Mouse (Mus musculus) B cell, adult 2 months (primary cell): ENCODE results near the gene Tdrd7.

Source experiments
- DNase-seq, 2 experiments: peaks; one replicate each; pipeline ENCODE4 v3.0.0; 2022

The Tdrd7 gene

DNA sequence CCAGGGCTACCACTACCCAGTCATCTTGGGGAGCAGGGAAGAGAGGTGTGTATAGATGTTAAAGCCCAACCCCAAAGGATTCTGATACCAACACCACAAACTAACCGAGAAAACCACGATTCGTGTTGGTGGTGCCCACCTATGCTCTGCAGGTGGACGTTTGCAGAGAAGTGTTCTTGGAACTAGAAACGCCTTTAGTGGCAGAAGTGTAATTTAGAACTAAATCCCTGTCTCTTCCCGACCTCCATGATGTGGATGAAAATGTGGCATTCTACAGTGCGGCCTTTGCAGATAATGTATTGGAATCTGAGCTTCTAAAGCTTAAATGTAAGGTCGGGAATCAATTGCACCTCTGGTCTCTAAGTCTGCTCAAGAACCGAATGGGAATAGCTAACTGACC is 7.8 kb downstream of the Tdrd7 start:
- no peak for DNase-seq

DNA sequence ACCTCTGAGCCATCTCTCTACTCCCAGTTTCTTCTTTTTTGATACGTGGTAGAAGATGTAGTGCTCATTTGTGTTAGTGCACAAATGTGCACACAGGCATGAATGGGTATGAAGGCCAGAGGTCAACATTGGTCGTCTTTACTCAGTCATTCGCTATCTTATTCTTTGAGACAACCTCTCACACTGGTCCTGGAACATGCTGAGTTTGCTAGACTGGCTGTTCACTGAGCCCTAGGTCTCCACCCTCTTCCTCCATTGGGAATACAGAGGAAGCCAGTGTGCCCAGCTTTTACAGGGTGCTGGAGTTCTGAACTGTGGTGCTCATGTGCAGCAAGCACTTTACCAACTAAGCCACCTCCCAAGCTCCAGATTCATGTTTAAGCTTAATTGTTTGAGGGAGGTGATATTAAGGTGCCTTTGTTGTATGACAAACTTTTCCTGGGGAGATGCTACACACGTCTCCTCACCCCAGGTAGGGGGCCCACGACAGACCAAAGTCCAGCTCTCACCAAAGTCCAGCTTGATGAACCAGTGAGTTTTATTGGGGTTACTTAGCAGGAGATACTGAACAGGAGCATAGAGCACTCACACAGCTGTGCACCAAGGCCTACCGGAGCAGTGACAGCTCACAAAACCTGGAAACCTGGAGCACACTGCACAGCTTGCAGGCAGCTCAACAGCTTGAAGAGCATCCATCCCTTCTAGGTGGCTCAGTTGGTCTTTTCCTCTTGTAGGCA is 12.0 kb downstream of the Tdrd7 start:
- DNase-seq: no peak

DNA sequence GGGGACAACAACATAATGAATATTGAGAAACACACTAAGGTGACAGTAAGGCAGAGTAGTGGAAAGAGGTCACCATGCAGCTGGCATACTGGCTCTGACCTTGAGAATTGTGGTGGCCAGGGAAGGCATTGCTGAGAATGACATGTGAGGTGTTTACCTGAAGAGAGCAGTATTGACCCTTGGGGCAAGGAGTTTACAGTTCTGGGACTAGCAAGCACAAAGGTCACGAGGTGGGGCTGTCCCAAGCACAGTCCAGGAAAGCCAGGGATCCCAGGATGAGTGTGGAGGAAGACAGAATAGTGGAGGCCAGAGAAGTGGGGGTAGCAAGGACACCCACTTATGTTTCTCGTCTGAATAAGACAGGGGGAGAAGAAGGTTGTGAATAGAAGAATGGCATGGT is 14.8 kb downstream of the Tdrd7 start:
- DNase-seq: no peak

DNA sequence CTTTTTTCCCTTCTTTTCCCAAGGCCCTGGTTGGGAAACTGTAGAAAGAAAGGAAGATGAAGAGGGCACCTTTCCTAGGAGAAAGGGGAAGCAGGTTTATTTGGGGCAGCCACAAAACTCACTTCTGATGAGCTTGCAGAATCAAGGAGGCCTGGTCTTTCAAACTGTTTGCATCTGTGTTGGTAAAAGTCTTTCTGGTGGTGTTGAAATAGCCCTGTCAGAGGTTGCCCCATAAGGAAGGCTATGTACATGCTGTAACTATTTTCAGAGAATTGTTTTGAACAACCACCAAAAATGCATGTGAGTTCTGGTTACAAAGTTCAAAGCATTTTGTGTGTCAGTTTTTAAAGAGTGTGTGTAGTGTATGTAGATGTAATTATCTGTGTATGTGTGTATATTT is 15.9 kb downstream of the Tdrd7 start:
- no peak for DNase-seq

DNA sequence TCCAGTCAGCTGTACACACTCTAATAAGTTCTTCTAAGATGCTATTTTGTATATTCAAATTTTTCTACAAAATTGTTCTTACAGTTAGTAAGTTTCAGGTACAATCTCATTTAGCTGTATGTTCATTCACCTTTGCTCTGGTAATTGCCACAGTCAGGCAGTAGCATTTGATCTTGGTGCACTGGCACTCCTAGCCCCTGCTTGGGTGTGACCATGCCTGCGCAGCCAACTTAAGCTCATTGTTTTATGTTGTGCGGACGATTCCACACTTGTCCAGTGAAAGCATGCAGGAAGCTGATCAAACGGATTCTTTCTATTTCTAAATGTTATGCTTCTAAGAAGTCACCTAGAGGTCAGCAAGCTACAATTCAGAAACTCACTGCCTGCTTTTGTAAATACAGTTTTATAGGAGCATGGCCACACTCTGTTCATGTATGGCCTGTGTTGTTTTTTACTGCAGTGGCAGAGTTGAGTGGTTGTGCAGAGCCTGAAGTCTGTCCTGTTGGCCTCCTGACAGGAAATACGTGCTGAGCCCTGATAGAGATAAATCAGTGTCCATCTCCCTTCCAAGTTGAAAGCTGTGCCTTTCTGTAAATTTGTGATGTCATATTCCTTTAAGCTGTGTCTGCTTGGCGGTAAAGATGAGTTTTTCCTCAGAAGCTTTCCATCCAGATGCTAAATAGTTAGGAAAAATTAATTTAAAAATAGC is 25.4 kb downstream of the Tdrd7 start:
- DNase-seq: no peak

DNA sequence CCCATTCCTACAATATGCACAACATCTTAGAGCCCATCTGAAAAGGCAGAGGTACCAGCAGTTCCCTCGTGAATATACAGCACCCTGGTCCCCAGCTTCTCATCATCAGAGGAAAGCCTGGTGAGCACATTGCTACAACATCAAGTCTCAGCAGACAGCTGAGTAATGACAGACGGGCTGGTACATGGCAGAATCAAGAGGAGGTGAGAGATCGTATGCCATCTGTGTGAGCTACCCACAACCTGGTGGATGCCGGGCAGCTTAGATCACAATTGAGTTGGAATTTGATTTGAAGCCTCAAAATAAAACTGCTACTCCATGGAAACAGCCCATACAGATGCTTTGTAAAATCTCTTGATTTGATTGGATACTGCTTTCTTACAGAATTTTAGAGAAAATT is 33.4 kb downstream of the Tdrd7 start:
- no peak for DNase-seq

DNA sequence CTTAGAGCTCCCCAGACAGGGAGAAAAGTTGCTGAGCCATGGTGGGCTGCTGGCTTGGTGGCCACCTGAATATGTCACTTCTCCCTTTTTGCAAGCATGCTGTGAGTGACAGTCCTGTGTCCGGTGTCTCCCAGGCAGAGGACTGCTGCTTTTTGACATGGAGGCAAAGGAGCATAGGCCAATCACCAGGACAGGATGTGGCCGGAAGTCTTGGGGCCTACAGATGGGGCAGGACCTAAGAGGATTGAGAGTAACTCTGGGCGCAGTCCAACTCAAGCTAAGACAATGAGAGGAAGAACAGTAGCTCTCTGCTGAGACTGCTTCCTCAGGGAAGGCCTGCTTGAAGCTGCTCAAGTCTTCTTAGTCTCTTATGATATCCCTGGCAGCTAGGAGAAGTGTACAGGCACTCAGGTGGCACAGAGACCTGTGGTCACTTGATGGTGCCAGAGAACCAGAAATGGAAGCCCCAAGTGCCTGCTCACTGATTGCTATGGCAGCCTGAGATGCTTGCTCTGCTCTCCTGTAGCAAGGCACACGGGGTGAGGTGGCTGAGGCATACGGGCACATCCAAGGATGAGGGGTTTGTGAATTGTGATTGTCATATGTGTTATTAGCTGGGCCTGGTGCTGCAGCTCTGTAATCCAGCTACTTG is 43.1 kb downstream of the Tdrd7 start:
- DNase-seq: no peak

DNA sequence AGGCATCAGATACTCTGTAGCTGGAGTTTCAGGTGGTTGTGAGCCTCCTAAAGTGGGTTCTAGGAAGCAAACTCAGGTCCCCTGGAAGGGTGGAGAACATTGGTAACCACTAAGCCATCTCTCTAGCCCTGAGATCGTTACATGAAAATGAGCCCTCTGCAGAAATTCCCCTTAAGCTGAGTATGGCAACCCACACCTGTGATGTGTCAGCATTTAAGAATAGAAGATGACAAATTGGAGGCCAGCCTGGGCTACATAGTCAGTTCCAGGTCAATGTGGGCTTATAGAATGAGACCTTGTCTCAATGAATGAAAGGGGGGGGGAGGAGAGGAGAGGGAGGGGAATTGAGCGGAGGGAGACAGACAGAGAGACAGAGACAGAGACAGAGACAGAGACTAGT is 46.6 kb downstream of the Tdrd7 start:
- no peak for DNase-seq

DNA sequence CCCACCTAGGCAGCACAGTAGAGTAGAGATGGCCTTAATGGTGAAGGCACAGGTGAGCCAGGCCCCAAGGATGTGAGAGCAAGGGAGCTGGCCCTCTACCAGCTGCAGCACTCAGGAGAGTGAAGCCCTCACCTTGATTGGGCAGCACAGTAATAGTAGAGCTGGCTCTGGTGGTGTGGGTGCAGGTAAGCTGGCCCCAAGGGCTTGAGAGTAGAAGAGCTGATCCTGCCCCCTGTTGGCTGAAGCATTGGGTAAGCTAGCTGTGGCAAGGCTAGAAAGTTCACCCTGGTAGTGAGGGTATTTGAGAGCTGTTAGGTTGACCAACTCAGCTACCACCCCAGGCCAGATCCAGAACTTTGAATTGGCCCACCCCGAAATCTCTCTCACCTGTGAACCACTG is 50.5 kb downstream of the Tdrd7 start:
- DNase-seq: no peak

DNA sequence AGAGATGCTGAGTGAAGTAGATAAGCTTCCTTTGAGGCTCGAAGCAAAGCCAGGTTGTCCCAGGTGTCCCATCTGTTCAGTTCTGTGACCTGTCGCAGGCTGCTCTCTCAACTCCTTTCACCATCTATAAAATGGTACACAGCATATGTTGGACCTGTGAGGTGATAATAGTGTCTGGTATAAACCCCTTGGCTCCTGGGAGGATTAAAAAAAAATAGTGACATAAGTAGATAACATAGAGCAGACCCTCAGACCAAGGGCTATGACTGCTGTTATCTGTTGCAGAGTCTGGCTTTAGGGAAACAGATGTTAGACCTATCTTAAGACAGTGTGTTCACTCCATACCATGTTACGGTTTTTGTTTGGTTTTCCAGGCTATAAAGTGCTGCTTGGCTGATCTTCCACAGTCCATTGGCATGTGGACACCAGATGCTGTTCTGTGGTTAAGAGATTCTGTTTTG is 57.9 kb downstream of the Tdrd7 start:
- no peak for DNase-seq

DNA sequence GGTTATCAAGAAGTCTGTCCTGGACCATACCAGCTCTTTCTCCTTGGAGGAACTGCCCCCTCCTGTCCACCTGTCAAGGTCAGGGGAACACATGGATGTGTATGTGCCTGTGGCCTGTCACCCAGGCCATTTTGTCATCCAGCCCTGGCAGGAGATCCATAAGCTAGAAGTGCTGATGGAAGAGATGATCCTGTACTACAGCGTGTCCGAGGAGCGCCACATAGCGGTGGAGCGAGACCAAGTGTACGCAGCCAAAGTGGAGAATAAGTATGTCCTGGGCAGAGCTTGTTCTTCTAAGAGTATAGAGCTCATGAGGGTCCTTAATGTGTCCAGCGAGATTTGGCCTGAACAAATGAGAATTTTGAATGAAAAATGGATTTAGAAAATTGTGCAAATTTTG is 60.8 kb downstream of the Tdrd7 start:
- DNase-seq: no peak

DNA sequence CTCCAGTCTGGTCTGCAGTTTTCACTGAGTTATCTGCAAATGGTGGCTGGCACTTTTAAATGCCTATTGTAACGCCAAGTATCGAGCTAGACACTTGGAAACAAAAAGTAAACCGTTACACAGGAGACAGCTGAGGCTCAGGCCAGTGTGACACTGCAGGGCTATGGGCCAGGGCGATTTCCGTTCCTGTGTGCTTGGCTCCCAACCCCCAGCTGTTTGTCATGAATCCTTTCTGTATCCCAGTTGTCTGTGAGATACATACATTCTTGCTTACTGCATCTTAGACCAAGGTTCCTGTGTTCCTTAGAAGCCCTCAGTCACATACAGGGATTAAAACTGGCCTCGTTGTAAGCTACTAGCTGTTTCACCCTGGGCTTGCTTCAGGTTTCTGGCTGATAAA is 63.1 kb downstream of the Tdrd7 start:
- no peak for DNase-seq

DNA sequence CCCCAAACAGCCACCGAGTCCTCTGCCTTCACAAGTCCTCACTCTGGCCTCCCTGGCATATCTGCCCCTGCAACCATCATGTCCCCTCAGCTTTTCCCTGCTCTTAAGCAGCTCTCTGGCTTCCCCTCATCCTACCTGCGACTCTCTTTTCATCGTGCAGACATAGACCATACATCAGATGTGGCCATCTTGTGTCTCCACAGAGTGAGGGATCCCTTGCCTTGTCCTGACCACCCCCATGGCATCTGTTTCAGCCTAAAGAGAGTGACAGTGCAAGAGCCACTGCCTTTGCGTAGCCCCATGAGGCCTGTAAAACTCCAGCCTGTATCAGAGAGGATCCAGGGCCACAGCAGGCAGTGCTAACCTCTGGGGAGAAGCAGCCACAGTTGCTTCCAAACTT is 63.6 kb downstream of the Tdrd7 start:
- no peak for DNase-seq

DNA sequence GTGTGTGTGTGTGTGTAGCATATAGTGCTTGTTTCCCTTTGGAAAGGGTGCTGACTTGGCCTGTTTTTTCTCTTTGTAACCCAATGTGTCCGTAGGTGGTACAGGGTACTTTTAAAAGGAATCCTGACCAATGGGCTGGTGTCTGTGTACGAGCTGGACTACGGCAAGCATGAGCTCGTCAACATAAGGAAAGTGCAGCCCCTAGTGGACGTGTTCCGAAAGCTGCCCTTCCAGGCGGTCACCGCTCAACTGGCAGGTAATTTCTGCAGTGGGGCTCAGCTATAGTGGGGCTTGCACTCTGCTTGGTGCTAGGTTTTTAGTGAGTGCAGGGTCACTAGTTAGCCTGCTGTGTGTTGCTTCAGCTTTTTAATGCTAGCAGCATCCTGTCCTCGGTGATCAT is 64.4 kb downstream of the Tdrd7 start:
- no peak for DNase-seq

DNA sequence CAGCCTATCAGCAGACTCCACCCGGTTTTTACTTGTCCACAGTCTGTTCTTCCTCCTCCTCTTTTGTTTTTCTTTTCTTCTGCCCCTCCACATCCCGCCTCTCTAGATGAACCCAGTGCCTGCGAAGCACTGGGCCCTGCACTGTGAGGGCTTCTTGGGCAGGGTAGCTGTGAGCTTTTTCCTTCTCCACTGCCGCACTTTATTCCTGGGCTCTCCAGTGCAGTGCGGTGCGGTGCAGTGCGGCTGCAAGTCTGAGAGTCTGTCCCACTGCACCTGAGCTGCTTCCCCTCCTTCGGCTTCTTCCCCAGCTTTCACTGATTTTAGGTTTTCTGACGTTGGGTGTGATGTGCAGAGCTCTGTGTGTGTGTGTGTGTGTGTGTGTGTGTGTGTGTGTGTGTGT is 67.3 kb downstream of the Tdrd7 start:
- no peak for DNase-seq

DNA sequence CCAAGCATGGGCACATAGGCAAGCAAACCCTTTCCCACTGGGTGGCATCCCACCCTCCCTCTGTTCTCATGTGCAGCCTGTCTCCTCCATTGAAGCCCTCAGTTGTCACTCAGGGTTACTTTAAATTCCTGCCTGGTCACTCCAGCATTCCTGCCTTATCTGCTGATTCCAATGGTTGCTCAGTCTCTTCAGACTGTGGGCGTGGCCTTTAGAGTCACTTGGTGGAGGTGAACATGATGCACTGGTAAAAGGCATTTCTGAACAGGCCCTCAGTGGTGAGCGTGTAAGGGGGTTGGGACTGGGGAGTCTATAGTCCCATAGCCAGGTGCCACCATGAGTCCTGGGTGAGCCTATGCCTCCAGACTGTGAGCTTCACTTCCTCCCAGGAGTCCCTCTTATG is 68.1 kb downstream of the Tdrd7 start:
- DNase-seq: no peak

DNA sequence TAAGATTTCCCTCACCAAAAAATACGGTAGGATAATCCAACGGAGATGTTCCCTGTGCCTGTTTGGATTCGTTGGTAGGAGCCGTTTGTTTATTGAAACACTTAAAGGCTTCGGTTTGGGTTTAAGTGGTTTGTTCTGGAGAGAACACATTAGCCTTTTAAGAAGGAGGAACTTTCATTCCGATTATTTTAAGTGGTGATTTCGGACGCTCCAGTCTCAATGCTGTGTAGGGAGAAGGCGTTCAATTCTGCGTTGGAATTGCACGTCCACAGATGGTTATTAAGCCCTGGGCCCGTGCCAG is 73.4 kb downstream of the Tdrd7 start:
- DNase-seq: no peak

DNA sequence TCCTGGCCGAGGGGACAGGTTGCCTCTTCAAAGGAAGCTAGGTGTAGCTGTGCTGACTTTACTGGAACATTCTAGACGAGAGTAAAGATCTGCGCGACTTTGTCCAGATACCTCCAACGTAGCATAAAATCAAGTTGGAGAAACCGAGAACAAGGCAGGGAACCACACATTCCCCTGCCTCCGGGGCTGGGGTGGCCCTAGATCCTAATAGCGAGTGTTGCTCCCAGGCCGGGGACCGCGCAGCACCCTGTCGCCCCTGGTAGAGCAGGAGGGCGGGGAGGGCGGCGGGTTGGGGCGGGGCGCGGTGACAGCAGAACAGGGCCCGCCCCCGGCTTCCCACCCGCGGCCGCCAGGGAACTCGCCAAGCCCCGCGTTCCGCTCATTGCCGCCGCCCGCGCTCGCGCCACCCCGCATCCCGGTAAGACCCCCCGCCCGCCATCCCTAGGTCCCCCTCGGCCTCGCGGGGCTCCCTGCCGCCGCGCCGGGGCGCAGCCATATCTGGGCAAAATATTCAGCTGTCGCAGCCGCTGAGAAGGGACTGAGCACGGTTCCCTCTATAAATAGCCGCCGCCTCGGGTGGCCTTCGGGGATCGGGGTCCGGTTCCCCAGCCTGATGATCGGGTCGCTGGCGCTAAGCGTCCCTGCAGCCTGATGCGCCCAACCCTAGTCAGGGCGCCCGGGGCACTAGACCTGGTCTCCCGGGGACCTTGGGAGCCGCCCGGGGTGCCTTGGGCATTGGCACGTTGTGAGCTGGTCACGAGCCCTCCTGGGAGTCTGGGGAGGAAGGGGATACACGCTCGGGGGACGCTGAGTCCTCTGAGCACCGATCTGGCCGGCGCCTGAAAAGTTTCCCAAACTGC is 74.0 kb downstream of the Tdrd7 start, which contains the start of gene Tmod1:
TSS of gene Tmod1 (plus strand) at position 44 of the 860 bp plus-strand sequence.
- DNase-seq: peak; percentile 31 to 47

DNA sequence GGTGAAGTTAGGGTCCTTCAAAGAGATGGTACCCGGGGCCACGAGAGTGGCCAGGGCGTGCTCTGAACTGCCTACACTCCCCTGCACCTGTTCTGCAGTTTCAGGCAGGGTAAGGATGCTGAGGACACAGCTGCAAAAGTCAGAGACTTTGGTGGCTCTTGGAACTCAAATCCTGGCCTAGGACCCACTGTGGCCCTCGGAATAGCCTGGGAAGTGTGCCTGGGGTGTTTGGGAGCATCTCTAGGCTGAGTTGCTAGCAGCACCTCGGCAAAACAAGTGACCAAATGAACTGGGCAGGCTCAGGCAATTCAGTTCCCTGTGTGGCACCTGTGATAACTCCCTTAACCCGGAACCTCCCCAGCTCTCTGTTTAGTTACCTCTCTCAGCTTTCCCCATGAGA is 74.8 kb downstream of the Tdrd7 start:
- DNase-seq: no peak

DNA sequence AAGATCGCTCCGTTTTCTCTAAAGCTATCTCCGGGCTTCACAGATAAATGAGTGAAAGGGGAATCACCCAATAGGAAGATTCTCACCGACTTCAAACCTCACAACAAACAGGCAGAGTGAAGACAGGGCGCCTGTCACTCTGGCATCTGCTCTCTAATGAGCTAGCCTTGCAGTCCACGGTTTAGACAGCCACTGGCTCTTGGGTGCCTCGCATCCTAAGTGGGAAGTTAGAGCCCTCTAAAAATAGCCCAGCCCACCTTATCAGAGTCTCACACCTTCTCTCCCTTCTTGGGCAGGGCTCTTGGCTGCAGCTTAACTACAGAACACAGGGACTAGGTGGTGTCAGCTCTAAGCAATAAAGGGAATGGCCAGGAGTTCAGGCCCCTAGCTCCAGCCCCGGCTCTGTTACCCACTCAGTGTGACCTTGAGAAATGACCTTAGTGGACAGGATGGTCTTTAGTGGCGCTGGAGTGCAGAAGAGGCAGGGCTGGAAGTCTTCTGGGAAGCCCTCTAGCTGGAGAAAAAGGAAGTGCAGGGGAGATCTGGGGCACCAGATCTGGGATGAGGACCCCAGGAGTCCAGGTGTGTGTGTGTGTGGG is 75.6 kb downstream of the Tdrd7 start:
- DNase-seq: no peak

DNA sequence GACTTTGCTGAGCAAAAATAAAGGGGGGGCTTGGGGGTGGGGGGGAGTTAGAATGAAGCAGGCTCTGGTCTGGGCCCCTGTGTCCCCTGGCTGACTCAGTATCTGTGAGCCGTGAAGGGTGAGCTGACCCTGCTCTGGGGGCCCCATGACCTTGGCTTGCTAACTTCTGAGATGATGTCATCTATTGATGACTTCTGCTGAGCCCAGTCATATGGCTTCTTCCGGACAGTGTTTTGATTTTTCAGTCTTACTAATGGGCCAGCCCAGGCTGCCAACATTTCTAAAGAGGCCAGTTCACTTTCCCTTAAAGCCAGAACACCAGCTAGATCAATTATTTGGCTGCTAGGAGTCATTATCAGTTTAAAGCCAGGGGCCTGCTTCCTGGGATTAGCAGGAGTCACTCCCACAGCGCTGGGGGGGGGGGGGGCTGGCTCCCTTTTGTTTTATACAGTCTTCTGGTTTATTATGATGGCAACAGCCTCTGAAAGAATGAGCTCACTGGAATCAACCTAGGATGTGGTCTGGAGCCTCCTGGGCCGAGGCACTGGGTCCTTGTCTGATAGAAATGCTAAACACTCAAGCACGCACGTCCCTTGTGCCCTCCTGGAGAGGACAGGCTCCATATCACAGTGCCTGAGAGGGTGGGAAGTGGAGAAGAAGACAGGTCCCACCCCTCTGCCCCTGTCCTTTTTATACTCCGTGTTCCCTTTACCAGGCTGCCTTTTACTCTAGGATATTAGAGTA is 76.8 kb downstream of the Tdrd7 start:
- no peak for DNase-seq

DNA sequence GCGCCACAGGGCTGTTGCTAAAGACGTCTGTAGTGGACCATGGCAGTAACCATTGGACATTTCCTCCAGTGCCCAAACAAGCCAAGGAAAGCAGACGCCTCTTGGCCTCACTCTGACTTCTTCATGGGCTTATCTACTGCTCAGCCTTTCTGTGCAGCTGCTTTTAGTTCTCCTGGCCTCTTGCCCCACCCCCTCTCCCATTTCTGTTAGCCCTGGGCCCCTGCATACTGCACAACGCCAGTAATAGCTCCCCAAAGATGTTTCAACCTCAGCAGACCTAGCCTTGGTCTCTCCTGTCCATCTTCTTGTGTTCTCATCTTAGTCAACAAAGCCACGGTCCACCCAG is 77.3 kb downstream of the Tdrd7 start:
- DNase-seq: no peak
